Mouse (Mus musculus) forebrain, embryonic 14.5 days (tissue): Measurements from ENCODE around the gene Serpinb13. TPM values are rescaled to one million over a fixed set of nuclear protein-coding genes. Genes with fewer than 3 reads are reported as not detected.
"Not testable (repeated sequence)": the region's sequence is repeated elsewhere in the genome, so short reads cannot be mapped to it uniquely, and the experiment has no call there.

Experiments
- ATAC-seq: fragments of 200-750 bp; cut with Nextera tagmentation; 2 replicates; pipeline ENCODE4 v1.8.0; 2017; ENCODE audit warnings: mild to moderate bottlenecking, moderate library complexity
- DNase-seq: peaks from one replicate; pipeline ENCODE4 v3.0.0-alpha.2; 2015; ENCODE audit warnings: low spot score
- H3K27ac ChIP-seq: fragments of 300-500 bp; sonication (generic); 2 replicates; pipeline ENCODE4 v1.5.1; 2014; ENCODE audit warnings: low read depth, mild to moderate bottlenecking, control low read depth, low read length, moderate library complexity
- H3K27me3 ChIP-seq: fragments of 300-500 bp; sonication (generic); replicated peaks from 2 replicates; pipeline ENCODE4 v1.6.1; 2014; ENCODE audit warnings: low read length, control low read depth, mixed read lengths; ENCODE audit not compliant: control insufficient read depth, insufficient read depth
- H3K36me3 ChIP-seq: fragments of 300-500 bp; sonication (generic); 2 replicates; pipeline ENCODE4 v1.6.1; 2014; ENCODE audit warnings: low read length, control low read depth; ENCODE audit not compliant: control insufficient read depth, insufficient read depth
- H3K4me1 ChIP-seq: fragments of 300-500 bp; sonication (generic); 2 replicates; pipeline ENCODE4 v1.6.1; 2014; ENCODE audit warnings: antibody characterized with exemption, low read length, control low read depth; ENCODE audit not compliant: control insufficient read depth, insufficient read depth
- H3K4me2 ChIP-seq: fragments of 300-500 bp; sonication (generic); 2 replicates; pipeline ENCODE4 v1.6.1; 2014; ENCODE audit warnings: mild to moderate bottlenecking, control low read depth, low read length
- H3K4me3 ChIP-seq: fragments of 300-500 bp; sonication (generic); 2 replicates; pipeline ENCODE4 v1.5.1; 2014; ENCODE audit warnings: low read depth, low read length, control low read depth
- H3K9ac ChIP-seq: fragments of 300-500 bp; sonication (generic); 2 replicates; pipeline ENCODE4 v1.6.1; 2014; ENCODE audit warnings: mild to moderate bottlenecking, low read length, control low read depth, moderate library complexity
- H3K9me3 ChIP-seq: fragments of 300-500 bp; sonication (generic); replicated peaks from 2 replicates; pipeline ENCODE4 v1.6.1; 2016; ENCODE audit warnings: low read length, control low read depth, mixed read lengths; ENCODE audit not compliant: control insufficient read depth
- WGBS: fragments of 180-500 bp; shearing (Covaris S2); extraction: QIAGEN DNeasy Blood & Tissue Kit; methylation state at CpG from one replicate; pipeline ENCODE4 v1.1.7; 2014; 5-methylcytosine and 5-hydroxymethylcytosine counted together
- polyA plus RNA-seq: library from polyadenylated mRNA; unstranded; fragments of >200 nt; fragmentation: Nextera tagmentation; extraction: Ambion mirVana; gene quantifications from 2 replicates; pipeline ENCODE4 v1.2.1, GENCODE M21; 2014

The Serpinb13 gene
- polyA plus RNA-seq, 1 experiment from 2014 or later: not detected

GRCm38 (mm10) chr1:107000424-107000823, 19.6 kb downstream of the Serpinb13 start:
- Histone ChIP-seq H3K27me3 (no peaks in the 10 kb centered on the region), H3K4me2 (no peak overlapping the region), H3K4me1 (no peaks in the 10 kb centered on the region), H3K36me3 (no peaks in the 10 kb centered on the region), H3K27ac (no peak overlapping the region), H3K4me3 (no peak overlapping the region), H3K9me3 (no peaks in the 10 kb centered on the region), H3K9ac (no peak overlapping the region)
- WGBS: 69% methylated on average over 13 of the region's 13 CpGs
- ATAC-seq: no peak
- DNase-seq: peak; percentile 42

DNA sequence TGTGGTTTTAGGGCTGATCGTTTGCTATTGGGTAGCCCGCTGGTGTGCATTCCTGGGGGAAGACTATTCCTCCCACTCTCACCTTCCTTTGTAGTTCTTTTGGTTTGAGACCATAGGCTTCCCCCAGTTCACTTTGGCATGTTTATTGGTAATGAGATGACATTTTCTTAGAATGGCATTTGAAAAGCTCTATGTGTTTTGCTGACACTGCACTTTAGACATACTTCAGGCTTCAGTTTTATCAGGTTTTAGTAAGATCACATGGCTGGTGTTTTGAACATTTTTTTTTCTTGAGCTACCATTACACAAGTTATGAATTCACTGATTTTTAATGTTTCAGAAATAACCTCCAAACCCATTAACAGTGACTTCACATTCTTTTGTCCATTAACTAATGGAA, 21.0 kb downstream of the Serpinb13 start:
- Histone ChIP-seq H3K4me2 (no peak overlapping the region), H3K9me3 (no peaks in the 10 kb centered on the region), H3K4me1 (no peaks in the 10 kb centered on the region), H3K9ac (no peak overlapping the region), H3K36me3 (no peaks in the 10 kb centered on the region), H3K4me3 (no peak overlapping the region), H3K27me3 (no peaks in the 10 kb centered on the region), H3K27ac (no peak overlapping the region)
- DNase-seq (no peak), ATAC-seq (no peak)
- WGBS: 80% methylated on average over 2 of the region's 2 CpGs

DNA sequence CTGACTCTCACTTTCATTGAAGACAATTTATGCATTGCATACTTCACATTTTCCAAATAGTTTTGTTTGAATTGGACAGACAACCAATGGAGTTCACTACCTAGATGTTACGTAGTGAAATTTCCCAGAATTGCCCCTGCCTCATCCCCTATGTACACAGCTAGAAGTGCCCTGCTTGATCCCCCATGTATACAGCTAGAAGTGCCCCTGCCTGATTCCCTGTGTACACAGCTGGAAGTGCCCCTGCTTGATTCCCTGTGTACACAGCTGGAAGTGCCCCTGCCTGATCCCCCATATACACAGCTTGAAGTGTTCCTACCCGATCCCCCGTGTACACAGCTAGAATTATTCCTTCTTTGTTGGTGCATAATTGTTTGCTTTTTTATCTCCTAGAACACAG, 25.5 kb downstream of the Serpinb13 start:
- no peak overlapping the region for H3K27ac ChIP-seq
- H3K4me3 ChIP-seq: no peak overlapping the region
- H3K9ac ChIP-seq: no peak overlapping the region
- no peak for ATAC-seq
- no peaks in the 10 kb centered on the region for H3K27me3 ChIP-seq
- 84% methylated on average over 3 of the region's 3 CpGs for WGBS
- H3K36me3 ChIP-seq: no peaks in the 10 kb centered on the region
- no peak for DNase-seq
- no peaks in the 10 kb centered on the region for H3K4me1 ChIP-seq
- no peaks in the 10 kb centered on the region for H3K9me3 ChIP-seq
- H3K4me2 ChIP-seq: no peak overlapping the region

- Histone ChIP-seq H3K36me3 (no peaks in the 10 kb centered on the region), H3K9me3 (no peaks in the 10 kb centered on the region), H3K27ac (no peak overlapping the region), H3K27me3 (no peaks in the 10 kb centered on the region), H3K9ac (no peak overlapping the region), H3K4me2 (no peak overlapping the region), H3K4me1 (no peaks in the 10 kb centered on the region), H3K4me3 (no peak overlapping the region)
- peak; percentile 40; the same call in 1 of the 2 replicates for ATAC-seq
- peak; percentile 43 for DNase-seq
- 52% methylated on average over 2 of the region's 2 CpGs for WGBS
Measured at GRCm38 (mm10) chr1:107014530-107014929, 33.7 kb downstream of the Serpinb13 start.

DNA sequence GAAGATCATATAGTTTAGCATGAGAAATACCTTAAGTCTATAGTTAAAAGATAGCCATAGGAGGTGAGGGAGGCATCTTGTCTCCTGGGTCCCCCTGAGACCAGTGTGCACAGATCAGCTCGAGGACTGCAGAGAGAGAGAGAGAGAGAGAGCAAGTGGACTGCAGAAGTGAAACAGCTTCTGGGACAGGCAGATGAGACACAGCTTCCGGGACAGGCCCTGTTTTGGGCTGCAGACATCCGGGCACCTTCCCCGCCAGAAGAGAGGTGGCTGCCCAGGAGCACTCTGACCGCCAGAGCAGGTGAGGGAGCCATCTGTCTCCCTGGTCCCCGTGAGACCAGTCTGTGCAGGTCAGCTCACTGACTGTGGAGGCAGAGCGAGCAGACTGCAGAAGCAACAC, 34.4 kb downstream of the Serpinb13 start:
- H3K4me2 ChIP-seq: no peak overlapping the region
- H3K9ac ChIP-seq: no peak overlapping the region
- ATAC-seq: no peak
- H3K4me3 ChIP-seq: no peak overlapping the region
- H3K27me3 ChIP-seq: no peaks in the 10 kb centered on the region
- H3K27ac ChIP-seq: no peak overlapping the region
- no peaks in the 10 kb centered on the region for H3K4me1 ChIP-seq
- H3K9me3 ChIP-seq: no peaks in the 10 kb centered on the region
- no peak for DNase-seq
- no peaks in the 10 kb centered on the region for H3K36me3 ChIP-seq
- WGBS: 86% methylated on average over 7 of the region's 7 CpGs

DNA sequence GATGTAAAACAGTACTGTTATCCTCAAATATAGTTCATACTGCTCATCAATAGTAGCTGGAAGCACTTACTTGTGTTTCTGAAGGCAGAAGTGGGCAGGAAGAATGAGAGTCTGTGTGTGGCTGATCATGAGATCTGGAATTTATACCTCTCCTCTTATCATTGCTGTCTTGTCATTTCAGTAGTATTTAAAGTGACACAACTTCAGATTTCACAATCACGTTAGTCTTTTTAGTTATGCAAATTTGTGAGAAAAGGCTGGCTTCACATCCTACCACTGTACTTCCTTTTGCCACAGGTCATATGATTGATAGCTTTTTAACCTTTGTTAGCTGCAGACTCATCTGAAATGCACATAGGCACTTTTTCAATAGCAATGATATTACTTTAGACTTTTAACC, 45.1 kb downstream of the Serpinb13 start:
- Histone ChIP-seq H3K27me3 (no peaks in the 10 kb centered on the region), H3K27ac (no peak overlapping the region), H3K9me3 (no peaks in the 10 kb centered on the region), H3K4me3 (no peak overlapping the region), H3K36me3 (no peaks in the 10 kb centered on the region), H3K4me1 (no peaks in the 10 kb centered on the region), H3K4me2 (no peak overlapping the region), H3K9ac (no peak overlapping the region)
- DNase-seq: no peak
- 80% methylated on average over 1 of the region's 1 CpGs for WGBS
- ATAC-seq: no peak

DNA sequence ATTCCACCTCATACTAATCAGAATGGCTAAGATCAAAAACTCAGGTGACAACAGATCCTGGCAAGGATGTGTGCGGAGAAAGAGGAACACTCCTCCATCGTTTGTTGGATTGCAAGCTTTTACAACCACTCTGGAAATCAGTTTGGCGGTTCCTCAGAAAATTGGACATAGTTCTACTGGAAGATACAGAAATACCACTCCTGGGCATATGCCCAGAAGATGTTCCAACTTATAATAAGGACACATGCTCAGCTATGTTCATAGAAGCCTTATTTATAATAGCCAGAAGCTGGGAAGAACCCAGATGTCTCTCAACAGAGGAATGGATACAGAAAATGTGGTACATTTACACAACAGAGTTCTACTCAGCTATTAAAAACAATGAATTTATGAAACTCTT, 53.5 kb downstream of the Serpinb13 start:
- 92% methylated on average over 3 of the region's 3 CpGs for WGBS

More for the DNA sequence above, 53.5 kb downstream of the Serpinb13 start:
- not testable (repeated sequence) for H3K27ac ChIP-seq, H3K4me2 ChIP-seq, H3K9ac ChIP-seq, H3K9me3 ChIP-seq, H3K36me3 ChIP-seq, H3K4me1 ChIP-seq, DNase-seq, H3K4me3 ChIP-seq, ATAC-seq, H3K27me3 ChIP-seq

Other genes with a start within 250 kb of the Serpinb13 start
- 13.7 and 15.8 TPM in 2 replicates for gene Kdsr, start 221.3 kb upstream of the Serpinb13 start, polyA plus RNA-seq
- gene Vps4b, start 184.3 kb upstream of the Serpinb13 start, polyA plus RNA-seq: 44.0 and 48.6 TPM in 2 replicates
- gene Serpinb5, start 119.8 kb upstream of the Serpinb13 start, polyA plus RNA-seq: not detected in 2 replicates
- not detected in 2 replicates for gene Serpinb12, start 46.5 kb upstream of the Serpinb13 start, polyA plus RNA-seq
- not detected in 2 replicates for gene Serpinb3a, start 71.3 kb downstream of the Serpinb13 start, polyA plus RNA-seq
- not detected in 2 replicates for gene Serpinb3d, start 102.5 kb downstream of the Serpinb13 start, polyA plus RNA-seq